Mouse (Mus musculus): ENCODE measurements around the gene Cct4. TPM values are rescaled to one million over a fixed set of nuclear protein-coding genes. Genes with fewer than 3 reads are reported as not detected.

Gene Cct4
- polyA plus RNA-seq, 1 experiment from 2014 or later: 328 TPM

- no peaks in the 10 kb centered on the region for H3K9me3 ChIP-seq
- no peak overlapping the region for H3K9ac ChIP-seq
- H3K4me3 ChIP-seq: no peak overlapping the region
- no peak overlapping the region for H3K4me2 ChIP-seq (replicated peaks)
- H3K27me3 ChIP-seq: no peaks in the 10 kb centered on the region
- no peak for ATAC-seq (ENCODE audit: insufficient number of reproducible peaks, insufficient read depth, low FRiP score, low TSS enrichment)
- 76% methylated on average over 4 of the region's 4 CpGs for WGBS
- no peak overlapping the region for H3K27ac ChIP-seq
- H3K36me3 ChIP-seq: no peaks in the 10 kb centered on the region
- no peaks in the 10 kb centered on the region for H3K4me1 ChIP-seq
These were observed 23.4 kb downstream of the Cct4 start for GRCm38 (mm10) chr11:23013580-23014294.

- whole genome bisulfite sequencing: 70% methylated on average over 6 of the region's 6 CpGs
- no peak for ATAC-seq (ENCODE audit: insufficient number of reproducible peaks, insufficient read depth, low FRiP score, low TSS enrichment)
- no peaks in the 10 kb centered on the region for H3K27me3 ChIP-seq
- H3K9ac ChIP-seq: no peak overlapping the region
- H3K4me3 ChIP-seq: no peak overlapping the region
- H3K9me3 ChIP-seq: no peaks in the 10 kb centered on the region
- H3K4me2 ChIP-seq (replicated peaks): no peak overlapping the region
- no peaks in the 10 kb centered on the region for H3K36me3 ChIP-seq
- H3K27ac ChIP-seq: no peak overlapping the region
- H3K4me1 ChIP-seq: no peaks in the 10 kb centered on the region
These were observed 24.7 kb downstream of the Cct4 start for GRCm38 (mm10) chr11:23014996-23015395.

GRCm38 (mm10) chr11:23017943-23018342, 27.6 kb downstream of the Cct4 start:
- H3K4me1 ChIP-seq: 0 out of 2 replicates have a peak, but pooled peaks cover 3% of the 10 kb centered on the region
- no peaks in the 10 kb centered on the region for H3K9me3 ChIP-seq
- ATAC-seq (ENCODE audit: insufficient number of reproducible peaks, insufficient read depth, low FRiP score, low TSS enrichment): no peak
- WGBS: 95% methylated on average over 4 of the region's 4 CpGs
- no peak overlapping the region for H3K4me2 ChIP-seq (replicated peaks)
- no peaks in the 10 kb centered on the region for H3K36me3 ChIP-seq
- H3K9ac ChIP-seq: no peak overlapping the region
- H3K27me3 ChIP-seq: no peaks in the 10 kb centered on the region
- H3K27ac ChIP-seq: no peak overlapping the region
- no peak overlapping the region for H3K4me3 ChIP-seq

- H3K27ac ChIP-seq: no peak overlapping the region
- no peaks in the 10 kb centered on the region for H3K36me3 ChIP-seq
- H3K4me3 ChIP-seq: no peak overlapping the region
- WGBS: 56% methylated on average over 24 of the region's 24 CpGs
- no peak for ATAC-seq (ENCODE audit: insufficient number of reproducible peaks, insufficient read depth, low FRiP score, low TSS enrichment)
- no peaks in the 10 kb centered on the region for H3K9me3 ChIP-seq
- H3K27me3 ChIP-seq: no peaks in the 10 kb centered on the region
- no peak overlapping the region for H3K9ac ChIP-seq
- H3K4me2 ChIP-seq (replicated peaks): no peak overlapping the region
- H3K4me1 ChIP-seq: 0 out of 2 replicates have a peak, but pooled peaks cover 3% of the 10 kb centered on the region
These were observed 29.9 kb downstream of the Cct4 start for GRCm38 (mm10) chr11:23020116-23020770.

- Histone ChIP-seq H3K27me3 (no peaks in the 10 kb centered on the region), H3K4me1 (0 out of 2 replicates have a peak, but pooled peaks cover 3% of the 10 kb centered on the region), H3K36me3 (no peaks in the 10 kb centered on the region), H3K4me2 (replicated peaks) (no peak overlapping the region), H3K9ac (no peak overlapping the region), H3K4me3 (no peak overlapping the region), H3K27ac (no peak overlapping the region), H3K9me3 (no peaks in the 10 kb centered on the region)
- ATAC-seq (ENCODE audit: insufficient number of reproducible peaks, insufficient read depth, low FRiP score, low TSS enrichment): no peak
- WGBS: 87% methylated on average over 14 of the region's 14 CpGs
These were observed 30.5 kb downstream of the Cct4 start for GRCm38 (mm10) chr11:23020841-23021240.

- Histone ChIP-seq H3K27me3 (no peaks in the 10 kb centered on the region), H3K4me1 (0 out of 2 replicates have a peak, but pooled peaks cover 3% of the 10 kb centered on the region), H3K36me3 (no peaks in the 10 kb centered on the region), H3K4me3 (no peak overlapping the region), H3K9ac (no peak overlapping the region), H3K4me2 (replicated peaks) (no peak overlapping the region), H3K9me3 (no peaks in the 10 kb centered on the region), H3K27ac (no peak overlapping the region)
- no peak for ATAC-seq (ENCODE audit: insufficient number of reproducible peaks, insufficient read depth, low FRiP score, low TSS enrichment)
- 92% methylated on average over 2 of the region's 2 CpGs for WGBS
These were observed 32.8 kb downstream of the Cct4 start for GRCm38 (mm10) chr11:23023155-23023554.

GRCm38 (mm10) chr11:23024169-23024568, 33.9 kb downstream of the Cct4 start:
- no peaks in the 10 kb centered on the region for H3K36me3 ChIP-seq
- ATAC-seq (ENCODE audit: insufficient number of reproducible peaks, insufficient read depth, low FRiP score, low TSS enrichment): no peak

GRCm38 (mm10) chr11:23028957-23029356, 38.6 kb downstream of the Cct4 start:
- no peaks in the 10 kb centered on the region for H3K36me3 ChIP-seq
- no peaks in the 10 kb centered on the region for H3K4me1 ChIP-seq
- no peaks in the 10 kb centered on the region for H3K9me3 ChIP-seq
- WGBS: 70% methylated on average over 3 of the region's 3 CpGs
- no peak overlapping the region for H3K27ac ChIP-seq
- H3K4me2 ChIP-seq (replicated peaks): no peak overlapping the region
- no peak for ATAC-seq (ENCODE audit: insufficient number of reproducible peaks, insufficient read depth, low FRiP score, low TSS enrichment)
- no peak overlapping the region for H3K9ac ChIP-seq
- no peak overlapping the region for H3K4me3 ChIP-seq
- H3K27me3 ChIP-seq: no peaks in the 10 kb centered on the region

More at GRCm38 (mm10) chr11:23024169-23024568, 33.9 kb downstream of the Cct4 start:
- 0 out of 2 replicates have a peak, but pooled peaks cover 3% of the 10 kb centered on the region for H3K4me1 ChIP-seq
- H3K9me3 ChIP-seq: no peaks in the 10 kb centered on the region
- H3K27ac ChIP-seq: no peak overlapping the region
- H3K4me2 ChIP-seq (replicated peaks): no peak overlapping the region
- no peaks in the 10 kb centered on the region for H3K27me3 ChIP-seq
- no peak overlapping the region for H3K4me3 ChIP-seq
- no peak overlapping the region for H3K9ac ChIP-seq
- WGBS: 65% methylated on average over 3 of the region's 3 CpGs

- no peaks in the 10 kb centered on the region for H3K9me3 ChIP-seq
- ATAC-seq (ENCODE audit: insufficient number of reproducible peaks, insufficient read depth, low FRiP score, low TSS enrichment): no peak
- no peaks in the 10 kb centered on the region for H3K4me1 ChIP-seq
- H3K36me3 ChIP-seq: no peaks in the 10 kb centered on the region
- H3K27ac ChIP-seq: no peak overlapping the region
- H3K4me3 ChIP-seq: no peak overlapping the region
- H3K27me3 ChIP-seq: no peaks in the 10 kb centered on the region
- H3K9ac ChIP-seq: no peak overlapping the region
- 76% methylated on average over 6 of the region's 6 CpGs for WGBS
- H3K4me2 ChIP-seq (replicated peaks): no peak overlapping the region
These were observed 39.1 kb downstream of the Cct4 start for GRCm38 (mm10) chr11:23029399-23029798.

GRCm38 (mm10) chr11:23047252-23047651, 56.9 kb downstream of the Cct4 start:
- Histone ChIP-seq H3K27me3 (no peaks in the 10 kb centered on the region), H3K9me3 (no peaks in the 10 kb centered on the region), H3K36me3 (no peaks in the 10 kb centered on the region), H3K4me3 (no peak overlapping the region), H3K4me2 (replicated peaks) (no peak overlapping the region), H3K27ac (no peak overlapping the region), H3K4me1 (peaks cover 11% of the 10 kb centered on the region; the same call in 1 of the 2 replicates), H3K9ac (no peak overlapping the region)
- WGBS: 76% methylated on average over 5 of the region's 5 CpGs
- ATAC-seq (ENCODE audit: insufficient number of reproducible peaks, insufficient read depth, low FRiP score, low TSS enrichment): no peak

GRCm38 (mm10) chr11:23047663-23048582, 57.6 kb downstream of the Cct4 start:
- Histone ChIP-seq H3K27me3 (no peaks in the 10 kb centered on the region), H3K36me3 (no peaks in the 10 kb centered on the region), H3K27ac (no peak overlapping the region), H3K4me3 (0 out of 2 replicates have a peak overlapping the region, but pooled peaks have one; percentile 0), H3K4me1 (peaks cover 11% of the 10 kb centered on the region; the same call in 1 of the 2 replicates), H3K9me3 (no peaks in the 10 kb centered on the region), H3K4me2 (replicated peaks) (peak overlapping the region; percentile 32), H3K9ac (no peak overlapping the region)
- no peak for ATAC-seq (ENCODE audit: insufficient number of reproducible peaks, insufficient read depth, low FRiP score, low TSS enrichment)
- WGBS: 33% methylated on average over 20 of the region's 20 CpGs
